Mouse (Mus musculus) megakaryocyte, embryonic 14.5 days (primary cell): Measurements from ENCODE around the gene Hdgfl3.

Experiments used
- FLI1 ChIP-seq: IDR thresholded peaks from 2 replicates; pipeline ENCODE4 v1.6.1; 2012; ENCODE audit warnings: low read length, inconsistent platforms, mixed read lengths
- GATA1 ChIP-seq: IDR thresholded peaks from 3 replicates; pipeline ENCODE4 v1.6.1; 2012; ENCODE audit warnings: mixed read lengths, low read length, inconsistent platforms, borderline replicate concordance

GRCm38 (mm10) chr7:81846008-81846407 is 88.3 kb downstream of the Hdgfl3 start:
- TF ChIP-seq GATA1: no peak
- no peak for TF ChIP-seq FLI1
